Mouse (Mus musculus): Measurements from ENCODE around the gene Olfr1362.

Olfr1362 gene

DNA sequence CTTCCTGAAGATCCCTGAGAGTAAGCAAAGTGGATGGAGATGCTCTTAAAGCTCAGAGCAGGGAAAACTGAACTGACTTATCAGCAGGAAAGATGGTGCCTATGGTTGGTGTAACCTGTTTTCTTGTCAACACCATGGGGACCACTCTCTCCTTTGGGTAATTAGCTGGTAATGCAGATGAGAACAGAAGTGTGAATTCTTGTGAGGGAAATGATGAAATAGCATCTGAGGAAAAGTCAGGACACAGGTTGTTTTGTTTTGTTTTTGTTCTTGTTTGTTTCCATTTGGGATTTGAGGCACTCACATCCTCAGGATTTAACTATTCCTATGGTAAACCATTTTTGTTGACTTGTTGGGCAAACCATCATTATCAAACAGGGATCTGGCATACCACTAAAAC lies at the start of gene Olfr1362:
Gene Olfr1362 (minus strand): TSS at position 101 of the 400 bp plus-strand sequence.
- DNase-seq, result no peak

DNA sequence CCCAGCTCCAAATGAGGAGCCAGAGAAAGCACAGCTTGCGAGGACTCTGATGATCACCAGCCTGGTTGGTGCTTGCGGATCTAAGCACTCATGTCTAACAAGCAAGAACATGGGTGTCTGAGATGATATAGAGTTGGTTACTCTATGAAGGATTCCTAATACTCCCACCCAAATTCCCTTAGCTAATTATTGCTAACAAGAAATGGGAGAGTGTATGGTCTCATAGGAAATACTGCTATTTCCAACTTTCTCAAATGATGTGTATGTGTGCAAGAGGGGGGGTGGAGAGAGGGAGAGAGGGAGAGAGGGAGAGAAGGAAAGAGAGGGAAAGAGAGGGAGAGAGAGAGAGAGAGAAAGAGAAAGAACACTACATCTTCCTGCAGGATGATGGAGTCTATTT lies 49.5 kb upstream of the Olfr1362 start, which contains the start of gene Olfr1361:
Gene Olfr1361 (minus strand): TSS at position 101 of the 400 bp plus-strand sequence.
- DNase-seq, result no peak

DNA sequence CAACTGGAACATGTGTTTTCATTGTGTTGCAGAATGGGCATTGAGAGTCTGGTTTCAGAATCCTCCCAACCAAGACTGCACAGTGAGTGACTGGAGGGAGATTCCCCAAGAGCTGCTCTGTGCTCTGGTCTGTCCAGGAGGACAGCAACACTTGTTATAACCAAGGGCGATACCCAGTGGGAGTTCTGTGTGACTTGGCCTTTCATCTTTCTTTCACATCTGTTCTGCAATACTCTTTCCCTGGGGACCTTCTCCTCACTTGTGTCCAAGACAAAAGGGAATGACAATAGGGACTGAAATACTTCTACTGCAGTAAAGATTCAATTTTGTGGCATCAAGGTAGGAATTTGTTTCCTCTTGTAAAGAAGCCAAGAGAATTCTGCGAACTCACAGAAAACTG lies 28.6 kb upstream of the Olfr1362 start, which contains the start of gene Olfr11:
Gene Olfr11 (minus strand): TSS at position 101 of the 400 bp plus-strand sequence.
- no peak for DNase-seq

DNA sequence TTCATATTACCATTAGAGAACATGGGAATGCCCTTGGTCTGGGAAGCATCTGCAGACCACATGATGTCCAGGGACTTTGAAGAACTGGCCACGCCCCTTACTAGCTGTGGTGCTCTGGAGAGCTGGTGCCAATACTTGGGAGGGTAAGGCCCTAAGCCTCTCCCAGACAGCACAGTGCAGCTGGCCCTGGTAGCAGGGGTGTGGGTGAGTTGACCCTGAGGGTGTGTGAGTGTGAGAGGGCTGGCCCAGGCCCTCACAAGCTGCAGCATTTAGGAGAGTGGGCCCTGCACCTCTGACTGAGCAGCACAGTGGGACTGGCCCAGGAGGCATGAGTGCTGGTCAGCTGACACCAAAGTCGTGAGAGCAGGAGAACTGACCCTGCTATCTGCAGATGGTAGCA lies 22.2 kb downstream of the Olfr1362 start:
- no peak for DNase-seq

DNA sequence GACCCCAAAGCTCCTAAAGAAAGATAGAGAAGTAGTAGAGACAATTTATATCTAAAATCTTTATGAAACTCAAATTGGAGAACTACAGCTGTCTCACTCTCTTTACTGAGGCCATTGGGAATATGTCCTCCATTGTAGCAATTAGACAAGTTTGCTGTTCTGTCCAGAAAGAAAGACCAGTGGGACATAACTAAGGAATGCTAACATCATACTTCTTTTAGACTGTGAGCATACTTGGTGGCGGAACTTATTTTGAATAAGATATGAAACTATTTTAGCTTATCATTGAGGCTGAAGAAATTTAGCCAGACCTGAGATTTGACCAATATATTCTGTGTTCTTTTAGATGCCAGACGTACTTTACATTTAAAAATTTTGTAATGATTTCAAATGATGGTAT lies 32.2 kb downstream of the Olfr1362 start, which contains the start of gene Olfr1364:
Gene Olfr1364 (minus strand): TSS at position 101 of the 400 bp plus-strand sequence.
- no peak for DNase-seq

Data from lung, postnatal 36 days (tissue).